Mouse (Mus musculus) cerebellum, adult 9-11 months (tissue): Measurements from ENCODE around the gene Gpc3.

ENCODE experiments used
- DNase-seq: peaks from one replicate; pipeline ENCODE4 v3.0.0; 2022

Gene Gpc3

DNA sequence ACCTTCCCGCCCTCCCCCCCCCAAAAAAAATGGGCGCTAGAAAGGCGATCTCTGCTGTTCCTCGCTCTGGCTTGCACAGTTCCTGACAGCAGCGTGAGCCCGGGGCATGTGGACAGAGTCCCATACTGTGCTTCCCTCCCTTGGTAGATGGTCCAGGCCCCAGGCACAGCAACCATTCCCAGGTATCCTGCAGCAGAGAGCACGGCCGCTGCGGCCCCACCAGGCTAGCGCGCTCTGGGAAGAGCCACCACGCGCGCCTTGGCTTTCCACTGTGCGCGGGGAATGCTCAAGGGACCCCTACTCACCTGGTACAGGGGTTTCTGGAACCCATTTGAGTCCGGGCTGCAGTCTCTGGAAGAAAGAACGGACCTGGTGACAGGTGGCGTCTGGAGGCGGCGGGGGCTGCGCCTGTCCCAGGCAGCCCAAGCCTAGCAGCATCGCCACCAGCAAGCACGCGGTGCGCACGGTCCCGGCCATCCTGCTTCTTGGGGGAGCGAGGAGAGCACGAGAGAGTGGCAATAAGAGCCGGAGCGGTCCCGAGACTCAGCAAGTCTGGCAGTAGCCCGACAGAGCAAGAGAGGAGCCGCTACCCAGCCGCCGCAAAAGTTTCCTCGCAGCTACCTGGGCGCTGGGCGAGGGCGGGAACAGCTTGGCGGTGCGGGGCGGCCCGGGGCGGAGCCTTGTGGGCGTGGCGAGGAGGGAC, at the start of gene Gpc3:
Gene Gpc3, minus strand, starts transcription at position 623 of the 703 bp plus-strand sequence.
- no peak for DNase-seq

DNA sequence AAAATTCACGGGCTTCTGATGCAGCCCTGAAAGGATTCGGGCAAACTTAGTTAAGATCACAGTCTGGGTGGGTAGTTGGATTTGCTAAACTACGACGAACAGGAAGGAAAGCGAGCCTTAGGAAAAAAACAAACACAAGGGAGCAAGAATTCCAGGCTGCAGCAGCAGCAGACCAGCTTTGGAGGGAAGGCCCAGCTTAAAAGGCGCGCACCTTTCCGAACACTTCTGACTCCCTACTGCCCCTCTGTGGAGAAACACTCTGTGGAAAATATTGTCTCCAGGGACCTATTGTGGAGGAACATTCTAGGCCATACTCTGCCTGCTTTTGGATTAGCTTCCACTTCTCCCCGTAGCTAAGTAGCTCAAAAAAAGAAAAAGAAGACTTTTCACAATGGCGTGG, 38.2 kb upstream of the Gpc3 start:
- DNase-seq: no peak

DNA sequence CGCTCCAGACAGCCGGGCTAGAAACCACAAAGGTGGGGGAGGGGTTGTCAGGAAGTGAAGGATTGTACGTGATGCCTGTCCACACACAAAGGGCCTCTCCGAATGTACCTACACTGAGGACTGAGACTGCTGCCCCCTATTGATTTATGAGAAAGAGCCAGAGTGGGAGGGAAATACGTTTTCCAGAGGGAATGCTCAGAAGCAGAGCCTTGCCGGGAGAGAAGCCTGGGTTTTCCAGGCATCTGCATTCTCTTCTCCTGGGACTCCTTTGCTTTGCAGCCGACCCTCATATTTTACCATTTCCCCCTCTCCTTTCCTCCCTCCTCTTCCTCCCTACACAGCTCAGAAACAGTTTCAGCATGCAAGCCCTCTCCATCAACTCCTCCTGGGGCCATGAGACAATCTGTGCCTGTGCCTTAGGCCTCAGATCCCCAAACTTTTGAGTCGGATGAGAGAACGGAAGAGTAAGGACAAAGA, 37.8 kb upstream of the Gpc3 start:
- DNase-seq: no peak

GRCm38 (mm10) chrX:52648910-52649785, 35.4 kb upstream of the Gpc3 start:
- no peak for DNase-seq

DNA sequence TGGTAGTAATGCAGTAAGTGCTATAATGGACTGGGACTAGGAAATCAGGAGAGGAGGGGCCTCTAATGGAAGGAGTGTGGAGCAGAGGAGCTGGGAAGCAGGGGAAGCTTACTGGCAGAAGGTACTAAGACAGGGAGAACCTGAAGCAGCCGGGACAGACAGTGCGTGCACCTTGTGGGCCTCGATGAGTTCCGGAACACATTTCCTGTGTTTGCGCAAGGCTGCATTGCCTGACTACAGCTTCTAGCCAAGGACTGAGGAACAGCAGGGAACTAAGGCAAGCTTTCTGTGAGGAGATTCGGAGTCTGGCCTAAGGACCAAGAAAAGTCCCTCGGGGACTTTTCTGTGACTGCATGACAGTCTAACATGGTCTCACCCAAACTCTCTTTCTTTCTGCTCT, 30.6 kb upstream of the Gpc3 start:
- no peak for DNase-seq

- DNase-seq: no peak
Measured at GRCm38 (mm10) chrX:52643350-52643749, 29.6 kb upstream of the Gpc3 start.

DNA sequence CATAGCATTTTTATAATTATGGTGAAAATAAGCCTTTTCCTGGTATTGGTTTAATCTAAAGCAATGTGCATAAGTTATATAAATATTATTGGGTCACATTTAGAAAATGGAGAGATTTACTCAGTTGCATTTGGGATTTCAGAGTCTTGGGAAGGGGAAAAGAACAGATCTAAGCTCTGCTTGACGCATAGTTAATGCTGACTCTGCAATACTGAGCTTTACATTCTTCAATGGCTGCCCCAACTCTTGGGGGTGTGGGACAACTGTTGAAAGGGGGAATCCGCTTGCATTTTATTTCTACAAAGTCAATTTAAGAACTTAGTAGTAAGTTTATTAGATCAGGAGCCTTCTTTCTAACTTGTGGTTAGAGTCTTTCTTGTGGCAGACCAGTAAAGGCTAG, 28.4 kb upstream of the Gpc3 start:
- no peak for DNase-seq

DNA sequence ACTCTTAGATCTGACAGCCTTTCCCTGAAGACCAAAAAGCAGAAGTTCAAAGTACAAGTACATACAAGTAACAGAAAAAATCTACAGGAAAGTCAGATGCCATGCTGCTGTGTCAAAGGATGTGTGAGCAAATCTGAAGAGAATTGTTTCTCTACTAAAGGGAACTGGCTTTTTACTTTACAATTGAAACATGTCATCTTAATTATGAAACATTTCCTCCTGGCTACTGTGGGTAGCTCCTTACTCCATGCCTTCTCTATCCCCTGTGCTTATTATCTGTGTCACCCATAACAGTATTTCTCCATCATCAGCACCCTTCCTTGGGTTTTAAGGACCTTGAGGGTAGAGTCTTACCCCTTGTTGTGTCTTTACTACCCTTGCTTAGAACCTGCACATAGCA, 23.7 kb upstream of the Gpc3 start:
- no peak for DNase-seq

DNA sequence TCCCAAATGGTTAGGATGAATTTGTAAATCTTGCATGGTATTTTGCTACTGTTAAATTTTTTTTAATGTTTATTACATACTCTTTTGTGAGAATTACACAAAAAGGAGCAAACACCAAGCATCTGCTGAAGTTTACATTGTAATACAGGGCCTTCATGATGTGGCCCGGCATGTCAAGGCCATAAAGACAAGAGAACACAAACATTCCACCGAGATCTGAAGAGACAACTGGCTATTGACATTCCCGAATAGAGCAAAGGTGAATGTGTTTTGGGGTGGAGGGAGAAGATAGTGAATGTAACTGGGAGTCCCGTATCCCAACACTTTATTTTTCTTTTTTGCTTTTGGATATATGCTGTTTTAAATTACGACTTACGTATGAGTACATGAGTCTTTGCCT, 20.2 kb upstream of the Gpc3 start:
- no peak for DNase-seq

- DNase-seq: no peak
Measured at GRCm38 (mm10) chrX:52632688-52633324, 19.1 kb upstream of the Gpc3 start.

DNA sequence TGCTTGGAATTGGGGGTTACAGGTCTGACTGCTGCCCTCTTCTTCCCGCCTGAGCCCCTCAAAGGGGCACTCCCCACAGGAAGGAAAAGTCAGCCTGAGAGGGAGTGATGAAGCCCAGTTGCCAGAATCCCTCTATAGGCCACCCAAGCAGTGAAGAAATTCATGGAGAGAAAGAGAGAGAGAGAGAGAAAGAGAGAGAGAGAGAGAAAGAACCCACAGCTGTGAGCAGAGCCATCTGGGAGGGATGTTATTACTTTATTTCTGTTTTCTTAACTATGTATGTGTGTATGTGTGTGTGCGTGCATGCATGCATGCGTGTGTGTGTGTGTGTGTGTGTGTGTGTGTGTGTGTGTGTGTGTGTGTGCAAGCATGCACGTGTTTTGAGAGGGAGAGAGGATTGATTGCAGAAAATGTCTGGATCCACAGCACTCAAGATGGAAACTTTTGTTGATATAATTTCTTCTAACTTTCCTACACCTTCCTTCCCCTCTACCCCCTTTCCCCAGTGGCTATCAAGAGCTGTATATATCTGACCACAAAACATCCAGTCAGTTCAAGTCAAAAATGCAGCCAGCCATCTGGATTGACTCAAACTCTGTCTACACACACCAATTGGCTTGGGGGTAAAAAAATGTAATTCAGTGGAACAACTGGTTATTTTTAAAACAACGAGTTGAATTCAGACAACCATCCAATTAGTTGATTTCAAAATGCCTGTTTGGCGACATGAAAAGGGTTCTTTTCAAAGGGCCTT, 13.4 kb upstream of the Gpc3 start:
- no peak for DNase-seq

DNA sequence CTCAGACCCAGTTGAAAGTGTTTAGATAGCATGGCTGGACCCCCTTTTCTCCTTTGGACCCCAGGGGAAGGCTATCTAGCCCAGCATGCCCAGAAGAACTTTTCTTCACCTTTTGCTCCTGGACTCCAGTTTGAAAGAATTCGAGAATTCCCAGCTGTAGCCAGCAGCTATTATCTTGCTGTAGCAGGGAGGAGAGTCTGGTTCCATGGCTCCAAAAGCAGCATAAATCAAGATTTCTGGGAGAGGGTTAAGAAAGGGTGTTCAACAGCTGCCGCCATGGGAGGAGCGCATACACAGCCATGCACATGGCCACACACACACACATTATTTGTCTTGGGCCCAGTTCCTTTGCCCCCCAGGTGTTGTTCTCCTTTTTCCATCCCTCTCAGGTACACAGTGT, 4.1 kb upstream of the Gpc3 start:
- DNase-seq: no peak

DNA sequence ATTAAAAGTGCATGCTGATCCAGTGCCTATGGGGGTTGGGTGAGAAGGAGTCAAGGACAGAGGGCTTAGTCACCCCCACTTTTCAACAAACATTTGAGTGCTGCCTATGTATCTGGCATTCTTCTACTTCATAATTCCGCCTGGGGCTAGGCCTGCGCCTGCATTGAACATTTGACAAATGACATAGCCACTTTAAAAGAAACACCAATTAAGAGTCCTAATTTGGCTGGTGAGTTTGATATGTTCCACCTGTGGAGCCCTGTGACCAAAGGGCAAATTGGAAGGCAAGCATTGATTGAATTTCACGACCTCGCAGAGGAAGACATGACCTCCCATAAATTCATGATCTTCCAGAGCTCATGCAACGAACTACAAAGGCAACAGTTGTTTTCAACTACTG, 2.4 kb upstream of the Gpc3 start:
- no peak for DNase-seq

DNA sequence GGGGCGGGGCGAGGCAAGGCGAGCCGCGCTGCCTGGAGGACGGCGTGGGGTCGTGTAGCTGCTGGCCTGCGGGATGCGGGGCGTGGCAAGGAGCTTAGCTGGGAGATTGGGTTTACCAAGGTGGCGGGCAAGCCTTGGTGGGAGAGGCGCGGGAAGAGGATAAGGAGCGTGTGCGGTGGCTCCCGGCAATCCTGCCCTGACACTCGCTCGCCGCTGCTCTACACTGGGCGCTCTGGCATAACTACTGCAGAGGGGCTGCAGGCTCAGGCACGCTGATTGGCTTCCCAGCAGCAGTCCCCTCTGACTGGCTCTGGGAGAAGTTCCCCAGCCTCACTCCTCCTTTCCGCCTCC, 256 bp upstream of the Gpc3 start:
- DNase-seq: peak; percentile 1

GRCm38 (mm10) chrX:52612806-52613205, 944 bp downstream of the Gpc3 start:
- no peak for DNase-seq

DNA sequence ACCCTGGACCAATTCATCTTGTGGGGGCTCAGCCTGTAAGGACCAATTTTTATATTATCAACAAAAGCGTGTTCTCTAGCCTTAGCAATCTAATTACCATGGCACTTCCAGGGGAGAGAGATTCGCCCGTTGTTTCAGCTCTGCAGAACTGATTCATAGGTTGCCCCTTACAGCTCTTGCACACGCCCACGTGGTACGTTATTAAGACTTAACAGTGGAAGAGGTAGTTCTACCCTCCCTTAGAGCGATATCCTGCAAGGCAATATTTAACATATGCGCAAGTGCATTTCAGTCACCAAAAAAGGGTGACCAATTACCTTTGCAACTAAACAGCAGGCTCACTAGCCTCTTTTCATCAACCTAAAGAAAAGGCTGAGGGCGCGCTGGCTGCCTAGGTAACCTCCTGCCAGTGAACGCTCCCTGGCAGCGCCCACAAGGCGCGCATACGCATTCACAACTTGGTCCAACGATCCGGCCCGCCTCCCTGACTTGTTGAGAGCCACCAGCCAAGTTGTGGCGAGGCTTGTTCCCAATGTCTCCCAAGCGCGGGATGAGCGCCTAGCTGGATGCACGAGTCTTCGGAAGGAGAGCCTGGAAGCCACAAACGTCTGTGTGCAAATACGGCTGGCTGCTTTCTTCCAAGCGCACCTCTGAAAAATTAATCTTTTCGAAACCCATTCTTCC, 1.6 kb downstream of the Gpc3 start:
- no peak for DNase-seq

- no peak for DNase-seq
Measured at GRCm38 (mm10) chrX:52611541-52611940, 2.2 kb downstream of the Gpc3 start.

GRCm38 (mm10) chrX:52603143-52603542, 10.6 kb downstream of the Gpc3 start:
- no peak for DNase-seq

DNA sequence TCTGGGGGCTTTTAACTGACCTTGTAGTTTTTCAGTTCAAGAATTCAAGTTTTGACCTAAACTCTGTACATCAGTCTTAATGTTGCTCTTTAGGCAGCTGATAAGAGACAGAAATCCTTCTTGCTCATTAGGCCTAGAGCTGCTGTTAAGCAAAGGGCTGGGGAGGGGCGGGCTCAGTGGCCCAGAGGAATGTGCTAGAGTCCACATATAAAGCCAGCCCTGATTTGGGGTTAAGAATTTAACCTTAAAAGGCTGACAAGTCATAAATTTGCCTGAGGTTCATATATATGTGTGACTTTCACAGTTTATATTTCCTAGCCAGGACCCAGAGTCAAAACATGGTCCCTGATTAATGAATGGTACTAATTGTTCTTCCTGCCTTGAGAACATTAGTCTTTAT, 14.5 kb downstream of the Gpc3 start:
- DNase-seq: no peak

DNA sequence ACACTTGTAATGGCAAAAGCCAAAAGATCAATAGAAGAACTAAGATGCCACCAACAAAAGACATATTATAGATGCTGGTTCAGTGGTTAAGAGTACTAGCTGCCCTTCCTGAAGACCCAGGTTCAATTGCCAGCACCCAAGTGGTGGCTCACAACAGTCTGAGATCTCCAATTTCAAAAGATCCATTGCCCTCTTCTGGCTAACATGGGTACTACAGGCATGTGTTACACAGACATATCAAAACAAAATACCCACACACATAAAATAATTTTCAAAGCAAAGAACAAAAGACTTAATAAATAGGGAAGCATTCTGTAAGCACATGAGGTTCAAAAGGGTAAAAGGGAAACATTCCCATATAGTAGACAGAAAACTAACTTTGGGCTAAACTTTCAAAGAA, 26.1 kb downstream of the Gpc3 start:
- no peak for DNase-seq

DNA sequence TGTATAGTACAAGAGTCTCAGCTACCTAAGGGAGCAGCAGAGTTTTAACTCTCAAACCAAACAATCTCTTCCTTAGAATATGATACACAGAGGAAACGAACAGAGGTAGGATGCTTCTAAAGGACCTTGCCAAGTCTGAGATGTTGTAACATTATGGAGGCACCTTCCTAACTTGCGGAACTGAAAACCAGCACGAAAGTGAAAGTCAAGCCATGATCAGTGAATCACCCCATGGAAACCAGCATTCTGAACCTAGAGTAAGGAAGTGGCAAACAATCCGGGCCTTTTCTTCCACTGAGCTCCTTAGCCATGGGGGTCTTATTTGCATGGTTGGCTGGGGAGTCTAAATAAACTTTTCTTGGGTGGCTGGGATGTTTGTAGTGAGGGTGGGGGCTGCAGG, 53.8 kb downstream of the Gpc3 start:
- no peak for DNase-seq

- DNase-seq: no peak
Measured at GRCm38 (mm10) chrX:52558526-52558925, 55.2 kb downstream of the Gpc3 start.

GRCm38 (mm10) chrX:52557489-52557888, 56.3 kb downstream of the Gpc3 start:
- no peak for DNase-seq
